Mouse (Mus musculus): Measurements from ENCODE around the gene P3h4. TPM values are rescaled to one million over a fixed set of nuclear protein-coding genes. Genes with fewer than 3 reads are reported as not detected.

P3h4 gene
- polyA plus RNA-seq, 1 experiment, result 115 TPM

GRCm38 (mm10) chr11:100386586-100386985 lies 28.1 kb downstream of the P3h4 start:
- peaks cover 50% of the 10 kb centered on the region for H3K79me2 ChIP-seq (ENCODE audit: control insufficient read depth, insufficient read depth)
- H3K36me3 ChIP-seq (ENCODE audit: control insufficient read depth, insufficient read depth), result peaks cover 33% of the 10 kb centered on the region
- TF ChIP-seq TCF12 (IDR thresholded peaks at IDR 0.05; ENCODE audit: insufficient read depth, poor library complexity, severe bottlenecking) (no peak), POLR2AphosphoS2 (IDR thresholded peaks at IDR 0.05; ENCODE audit: insufficient read length, low read depth) (no peak), POLR2A (IDR thresholded peaks at IDR 0.05; ENCODE audit: insufficient read length, low read depth) (no peak), E2F4 (IDR thresholded peaks at IDR 0.05; ENCODE audit: insufficient read depth) (no peak), SRF (IDR thresholded peaks at IDR 0.05; ENCODE audit: control insufficient read depth, insufficient read length, low read depth) (no peak), TCF3 (IDR thresholded peaks at IDR 0.05; ENCODE audit: insufficient read length, low read depth) (no peak), MYOG (IDR thresholded peaks at IDR 0.05; ENCODE audit: control insufficient read depth in 1 of 3, insufficient read depth in 1 of 3, insufficient read length in 2 of 3, low read depth in 2 of 3) (no peak), CEBPB (IDR thresholded peaks at IDR 0.05; ENCODE audit: insufficient read depth, poor library complexity, severe bottlenecking) (no peak)
- H3K27me3 ChIP-seq (ENCODE audit: control insufficient read depth, insufficient read depth, insufficient read length), result no peaks in the 10 kb centered on the region
- H3ac ChIP-seq (ENCODE audit: control insufficient read depth, insufficient read length), result no peak overlapping the region
- no peak overlapping the region for H3K4me2 ChIP-seq (ENCODE audit: low read depth)
- no peak overlapping the region for H3K4me3 ChIP-seq

- no peak overlapping the region for H3ac ChIP-seq (ENCODE audit: control insufficient read depth, insufficient read length)
- peaks cover 45% of the 10 kb centered on the region for H3K36me3 ChIP-seq (ENCODE audit: control insufficient read depth, insufficient read depth)
- peaks cover 43% of the 10 kb centered on the region for H3K79me2 ChIP-seq (ENCODE audit: control insufficient read depth, insufficient read depth)
- TF ChIP-seq MYOG (IDR thresholded peaks at IDR 0.05; ENCODE audit: control insufficient read depth in 1 of 3, insufficient read depth in 1 of 3, insufficient read length in 2 of 3, low read depth in 2 of 3) (no peak), MAX (IDR thresholded peaks at IDR 0.05; ENCODE audit: low read depth) (no peak)
- no peaks in the 10 kb centered on the region for H3K27me3 ChIP-seq (ENCODE audit: control insufficient read depth, insufficient read depth, insufficient read length)
- H3K4me3 ChIP-seq, result no peak overlapping the region
- no peak overlapping the region for H3K4me2 ChIP-seq (ENCODE audit: low read depth)
Observed at GRCm38 (mm10) chr11:100385016-100385415, 29.6 kb downstream of the P3h4 start.

- Histone ChIP-seq H3K4me3 (no peak overlapping the region), H3K79me2 (ENCODE audit: control insufficient read depth, insufficient read depth) (peaks cover 24% of the 10 kb centered on the region), H3K36me3 (ENCODE audit: control insufficient read depth, insufficient read depth) (peaks cover 57% of the 10 kb centered on the region), H3K4me2 (ENCODE audit: low read depth) (no peak overlapping the region), H3K27me3 (ENCODE audit: control insufficient read depth, insufficient read depth, insufficient read length) (no peaks in the 10 kb centered on the region), H3ac (ENCODE audit: control insufficient read depth, insufficient read length) (no peak overlapping the region)
- TF ChIP-seq TCF3 (IDR thresholded peaks at IDR 0.05; ENCODE audit: insufficient read length, low read depth) (no peak), TCF12 (IDR thresholded peaks at IDR 0.05; ENCODE audit: insufficient read depth, poor library complexity, severe bottlenecking) (no peak), POLR2A (IDR thresholded peaks at IDR 0.05; ENCODE audit: insufficient read length, low read depth) (no peak)
Observed at GRCm38 (mm10) chr11:100382682-100383081, 32.0 kb downstream of the P3h4 start.

GRCm38 (mm10) chr11:100379311-100379710 lies 35.3 kb downstream of the P3h4 start:
- no peaks in the 10 kb centered on the region for H3K79me2 ChIP-seq (ENCODE audit: control insufficient read depth, insufficient read depth)
- H3K4me2 ChIP-seq (ENCODE audit: low read depth), result no peak overlapping the region
- no peak overlapping the region for H3ac ChIP-seq (ENCODE audit: control insufficient read depth, insufficient read length)
- no peak overlapping the region for H3K4me3 ChIP-seq
- H3K36me3 ChIP-seq (ENCODE audit: control insufficient read depth, insufficient read depth), result peaks cover 66% of the 10 kb centered on the region
- TF ChIP-seq MAX (IDR thresholded peaks at IDR 0.05; ENCODE audit: low read depth) (no peak), REST (IDR thresholded peaks at IDR 0.05; ENCODE audit: insufficient read depth, insufficient read length) (no peak), TCF12 (IDR thresholded peaks at IDR 0.05; ENCODE audit: insufficient read depth, poor library complexity, severe bottlenecking) (no peak), TCF3 (IDR thresholded peaks at IDR 0.05; ENCODE audit: insufficient read length, low read depth) (no peak), POLR2AphosphoS2 (IDR thresholded peaks at IDR 0.05; ENCODE audit: insufficient read length, low read depth) (no peak), CEBPB (IDR thresholded peaks at IDR 0.05; ENCODE audit: insufficient read depth, poor library complexity, severe bottlenecking) (no peak), SRF (IDR thresholded peaks at IDR 0.05; ENCODE audit: control insufficient read depth, insufficient read length, low read depth) (no peak), POLR2A (IDR thresholded peaks at IDR 0.05; ENCODE audit: insufficient read length, low read depth) (no peak), USF1 (IDR thresholded peaks at IDR 0.05; ENCODE audit: low read depth) (no peak), MYOD1 (IDR thresholded peaks at IDR 0.05; ENCODE audit: control insufficient read depth in 1 of 3, insufficient read length in 2 of 3, low read depth in 2 of 3) (no peak), E2F4 (IDR thresholded peaks at IDR 0.05; ENCODE audit: insufficient read depth) (no peak), MYOG (IDR thresholded peaks at IDR 0.05; ENCODE audit: control insufficient read depth in 1 of 3, insufficient read depth in 1 of 3, insufficient read length in 2 of 3, low read depth in 2 of 3) (no peak)
- H3K27me3 ChIP-seq (ENCODE audit: control insufficient read depth, insufficient read depth, insufficient read length), result no peaks in the 10 kb centered on the region

GRCm38 (mm10) chr11:100378446-100378845 lies 36.2 kb downstream of the P3h4 start:
- Histone ChIP-seq H3K27me3 (ENCODE audit: control insufficient read depth, insufficient read depth, insufficient read length) (no peaks in the 10 kb centered on the region), H3K79me2 (ENCODE audit: control insufficient read depth, insufficient read depth) (no peaks in the 10 kb centered on the region), H3K36me3 (ENCODE audit: control insufficient read depth, insufficient read depth) (peaks cover 59% of the 10 kb centered on the region), H3K4me2 (ENCODE audit: low read depth) (no peak overlapping the region), H3ac (ENCODE audit: control insufficient read depth, insufficient read length) (no peak overlapping the region), H3K4me3 (no peak overlapping the region)
- TF ChIP-seq MYOD1 (IDR thresholded peaks at IDR 0.05; ENCODE audit: control insufficient read depth in 1 of 3, insufficient read length in 2 of 3, low read depth in 2 of 3) (no peak), SRF (IDR thresholded peaks at IDR 0.05; ENCODE audit: control insufficient read depth, insufficient read length, low read depth) (no peak)

- H3K36me3 ChIP-seq (ENCODE audit: control insufficient read depth, insufficient read depth), result peaks cover 62% of the 10 kb centered on the region
- H3K4me2 ChIP-seq (ENCODE audit: low read depth), result no peak overlapping the region
- H3K79me2 ChIP-seq (ENCODE audit: control insufficient read depth, insufficient read depth), result no peaks in the 10 kb centered on the region
- no peaks in the 10 kb centered on the region for H3K27me3 ChIP-seq (ENCODE audit: control insufficient read depth, insufficient read depth, insufficient read length)
- H3ac ChIP-seq (ENCODE audit: control insufficient read depth, insufficient read length), result no peak overlapping the region
- TF ChIP-seq TCF3 (IDR thresholded peaks at IDR 0.05; ENCODE audit: insufficient read length, low read depth), result no peak
- TF ChIP-seq POLR2AphosphoS2 (IDR thresholded peaks at IDR 0.05; ENCODE audit: insufficient read length, low read depth), result no peak
- no peak overlapping the region for H3K4me3 ChIP-seq
Observed at GRCm38 (mm10) chr11:100377989-100378388, 36.6 kb downstream of the P3h4 start.
